Mouse (Mus musculus) left cerebral cortex, postnatal 4 days (tissue): Measurements from ENCODE around the gene Ypel4. TPM values are rescaled to one million over a fixed set of nuclear protein-coding genes. Genes with fewer than 3 reads are reported as not detected.
A peak's percentile ranks its signal among the peaks of the same experiment; 100 is the strongest.

Experiments
- DNase-seq: peaks from one replicate; pipeline ENCODE4 v3.0.0-alpha.2; 2022
- intact Hi-C: fragments of 180-260 bp; cut with DNase I; formaldehyde crosslinking; loops from one replicate; pipeline ENCODE4 v1.15.1; 2025
- microRNA-seq: library from miRNA; unstranded; fragments of <30 nt; microRNA quantifications from one replicate; pipeline ENCODE4 v1.2.0, GENCODE M21; 2022
- total RNA-seq, 2 experiments: library from RNA; stranded (reverse); gene quantifications; 2 replicates each; pipeline ENCODE4 v1.2.3; 2021

Ypel4 gene
- total RNA-seq, 2 experiments from 2014 or later, result 13.7 to 15.4 TPM

DNA sequence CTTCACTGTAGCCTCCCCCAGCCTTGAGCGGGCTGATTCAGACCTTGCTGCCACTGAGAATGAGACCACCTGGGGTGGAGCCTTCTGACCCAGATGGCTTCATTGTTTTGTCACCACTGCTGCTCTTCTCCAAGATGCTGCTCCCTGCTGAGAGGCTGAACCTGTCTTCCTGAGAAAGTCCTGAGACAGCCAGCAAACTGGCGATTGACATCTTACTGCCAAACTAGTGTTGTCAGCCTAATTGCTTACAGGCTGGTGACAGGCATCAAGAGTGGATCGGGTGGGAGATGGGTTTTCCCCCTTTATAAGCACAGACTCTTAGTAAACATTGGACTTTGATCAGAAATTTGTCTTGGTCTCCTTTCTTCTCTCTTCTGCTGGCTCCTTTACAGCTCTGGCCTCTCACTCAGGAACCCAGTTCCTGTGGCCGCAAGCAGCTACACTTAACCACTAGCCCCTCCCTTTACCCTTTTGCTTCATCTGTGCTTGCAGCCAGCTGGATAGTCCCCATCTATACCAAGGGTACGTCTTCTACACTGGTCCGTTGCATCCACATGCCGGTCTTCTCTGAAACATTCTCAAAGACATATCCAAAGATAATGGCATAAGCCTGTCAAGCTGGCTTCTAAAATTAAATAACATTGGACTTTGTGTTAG is 23.3 kb downstream of the Ypel4 start:
- no peak for DNase-seq
- intact Hi-C loops, result no loop called here

DNA sequence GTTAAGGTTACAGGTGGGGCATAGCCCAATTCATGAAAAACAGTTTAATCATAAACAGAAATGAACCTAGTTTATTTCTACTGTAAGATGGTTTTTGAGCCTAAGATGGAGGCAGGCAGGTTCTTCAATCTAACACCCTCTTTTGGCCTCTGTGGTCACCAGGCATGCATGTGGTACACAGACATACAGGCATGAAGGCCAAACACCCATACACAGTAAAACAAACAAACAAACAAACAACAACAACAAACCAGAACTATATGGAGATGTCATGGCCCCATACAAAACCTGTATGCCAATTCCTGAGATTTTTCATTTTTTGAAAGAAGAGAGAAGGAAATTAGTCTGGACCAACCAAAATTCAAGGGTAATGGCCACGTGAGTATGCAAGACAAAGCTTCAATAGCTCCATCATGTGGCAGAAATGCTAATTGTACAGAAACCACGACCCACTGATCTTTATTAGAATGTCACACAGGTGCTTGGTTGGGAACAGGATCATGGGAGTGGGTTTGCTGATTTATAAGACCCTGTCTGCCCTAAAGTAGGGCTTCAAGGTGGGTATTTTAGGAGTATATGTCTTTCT is 24.8 kb downstream of the Ypel4 start:
- peak; percentile 23 for DNase-seq
- intact Hi-C loops, result no loop called here

DNA sequence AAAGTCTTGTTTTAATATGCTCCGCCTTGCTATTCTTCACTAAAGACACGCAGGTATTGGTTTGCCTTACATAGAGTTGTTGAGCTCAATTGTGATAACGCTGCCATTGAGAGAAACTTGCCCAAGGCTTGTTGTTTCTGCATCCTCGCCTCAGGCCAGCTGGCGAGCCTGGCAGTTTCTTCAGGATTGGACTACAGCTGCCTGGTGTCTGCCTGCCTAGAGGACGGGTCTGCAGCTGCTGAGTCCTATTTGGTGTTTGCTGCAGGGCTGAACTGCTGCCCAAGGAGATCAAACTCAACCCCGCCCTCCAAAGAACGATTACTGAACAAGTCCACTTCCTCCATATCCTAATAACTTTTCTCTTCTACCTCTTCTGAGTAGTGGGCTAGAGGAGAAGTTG is 26.9 kb downstream of the Ypel4 start:
- no peak for DNase-seq
- intact Hi-C loops, result no loop called here

DNA sequence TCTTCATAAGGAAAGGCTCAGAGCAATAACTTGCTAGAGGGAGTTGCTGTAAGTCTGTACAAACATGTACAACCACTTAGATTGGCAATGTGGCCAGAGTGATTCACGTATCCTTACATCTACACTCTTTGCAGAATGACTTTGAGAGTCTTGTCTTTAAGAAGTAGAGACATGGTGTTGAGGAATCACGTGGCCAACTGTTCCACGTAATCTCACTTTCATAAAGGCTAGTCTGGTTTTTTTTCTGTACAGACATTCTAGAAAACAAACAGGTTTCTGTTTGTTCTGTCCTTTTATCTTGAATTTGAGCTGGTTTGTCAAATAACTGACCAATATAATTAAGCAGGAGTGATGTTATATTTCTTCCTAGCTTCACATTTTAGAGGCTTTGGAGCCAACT is 27.5 kb downstream of the Ypel4 start:
- DNase-seq, result no peak
- intact Hi-C loops, result no loop called here

DNA sequence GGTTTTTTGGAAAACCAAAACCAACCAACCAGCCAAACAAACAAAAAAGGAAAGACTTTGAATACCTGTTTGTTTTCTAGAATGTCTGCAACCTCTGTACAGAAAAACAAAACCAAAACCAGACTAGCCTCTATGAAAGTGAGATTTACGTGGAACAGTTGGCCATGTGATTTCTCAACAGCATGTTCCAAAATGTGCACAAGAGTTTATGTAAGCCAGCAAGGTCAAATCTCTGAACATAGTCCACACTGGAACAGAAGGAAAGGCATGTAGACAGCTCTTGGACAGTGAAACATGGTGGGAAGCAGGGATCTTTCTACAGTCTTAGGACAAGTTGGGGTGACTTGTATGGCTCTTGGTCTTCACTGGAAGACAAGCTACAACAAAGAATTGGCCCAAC is 28.0 kb downstream of the Ypel4 start:
- intact Hi-C loops, result no loop called here

DNA sequence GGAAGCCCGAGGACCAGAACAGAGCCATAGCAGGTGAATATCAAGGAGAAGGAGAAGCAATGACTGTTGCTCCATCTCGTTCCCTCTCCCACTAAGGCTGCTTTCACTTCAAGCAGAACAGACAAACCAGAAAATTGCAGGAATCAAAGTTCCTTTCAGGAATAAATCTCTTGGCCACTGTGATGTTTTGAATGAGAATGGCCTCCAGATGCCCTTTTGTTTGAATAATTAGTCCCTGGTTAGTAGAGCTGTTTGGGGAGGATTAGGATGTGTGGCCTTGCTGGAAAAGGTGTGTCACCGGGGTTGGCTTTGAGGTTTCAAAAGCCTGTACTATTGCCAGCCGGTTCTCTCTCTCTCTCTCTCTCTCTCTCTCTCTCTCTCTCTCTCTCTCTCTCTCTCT is 28.4 kb downstream of the Ypel4 start:
- no peak for DNase-seq
- intact Hi-C loops, result no loop called here

More for the DNA sequence above, 28.0 kb downstream of the Ypel4 start:
- no peak for DNase-seq

DNA sequence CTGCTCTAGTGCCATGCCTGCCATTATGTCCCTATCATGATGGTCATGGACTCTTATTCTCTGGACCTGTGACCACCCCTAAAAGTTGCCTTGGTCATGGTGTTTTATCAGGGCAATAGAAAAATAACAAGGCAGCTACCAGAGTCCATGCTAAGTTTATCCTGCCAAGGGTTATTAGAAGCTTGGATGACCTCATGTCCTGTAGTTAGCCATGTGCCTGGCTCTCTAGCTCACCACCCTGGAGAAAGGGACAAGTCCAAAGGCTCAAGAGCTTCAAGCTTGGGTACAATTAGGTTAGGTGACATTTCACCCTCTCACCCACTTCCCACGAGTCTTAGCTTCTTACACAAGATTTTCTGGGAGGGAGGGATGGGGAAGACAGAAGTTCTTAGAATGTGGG is 29.0 kb downstream of the Ypel4 start:
- DNase-seq, result no peak
- intact Hi-C loops, result no loop called here

DNA sequence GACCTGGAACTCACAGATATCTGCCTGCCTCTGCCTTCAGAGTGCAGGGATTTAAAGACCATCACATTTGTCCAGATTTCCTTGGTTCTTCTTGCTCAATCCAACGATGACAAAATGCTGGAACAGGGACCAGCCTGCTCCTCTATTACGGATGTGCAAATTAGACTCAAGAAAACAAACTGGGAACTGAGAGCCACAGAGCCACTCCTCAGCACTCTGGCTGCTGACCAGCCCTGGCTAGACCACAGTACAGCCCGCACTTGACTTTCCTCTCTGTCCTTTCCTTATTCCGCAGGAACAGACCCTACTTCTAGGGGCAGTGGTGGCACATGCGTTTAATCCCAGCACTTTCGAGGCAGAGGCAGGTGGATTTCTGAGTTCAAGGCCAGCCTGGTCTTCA is 36.6 kb downstream of the Ypel4 start:
- intact Hi-C loops, result no loop called here
- no peak for DNase-seq

DNA sequence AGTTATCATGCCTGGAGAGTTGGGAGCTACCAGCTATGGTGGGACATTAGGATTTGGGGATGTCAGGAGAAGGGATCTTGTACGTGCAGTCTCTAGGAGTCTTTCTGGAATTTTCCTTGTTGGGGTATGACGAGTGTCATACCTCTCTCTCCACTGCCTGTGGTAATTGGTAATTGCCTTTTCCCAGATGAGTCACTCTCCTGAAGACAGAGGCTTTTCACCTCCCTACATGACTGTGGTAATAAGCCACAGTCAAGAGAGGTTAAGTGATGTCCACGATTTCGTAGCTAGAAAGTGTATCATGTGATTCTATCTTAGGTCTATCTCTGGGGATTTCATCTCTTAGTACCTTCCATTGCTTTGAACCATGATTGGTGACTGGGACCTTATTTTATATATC is 38.6 kb downstream of the Ypel4 start:
- DNase-seq, result no peak
- intact Hi-C loops, result no loop called here

DNA sequence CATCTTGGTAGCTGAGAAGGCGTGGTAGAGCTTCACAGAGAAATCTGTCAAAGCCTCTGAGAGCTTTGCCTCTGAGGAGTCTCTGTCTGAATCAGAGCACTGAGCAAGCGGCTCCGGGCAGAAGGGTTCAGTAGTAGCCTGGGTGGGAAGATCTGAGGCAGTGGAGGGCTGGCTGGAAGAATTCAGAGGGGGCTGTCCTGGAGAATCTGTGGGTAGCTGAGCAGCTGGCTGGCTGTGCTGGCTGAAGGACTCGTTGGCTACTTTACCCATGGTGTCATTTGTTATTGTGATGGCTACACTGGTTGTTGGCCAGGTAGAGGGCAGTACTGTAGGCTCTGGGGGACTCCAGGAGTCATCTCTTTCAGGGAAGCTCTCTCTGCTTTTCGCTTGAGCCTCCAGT is 39.3 kb downstream of the Ypel4 start:
- no peak for DNase-seq
- intact Hi-C loops, result no loop called here

DNA sequence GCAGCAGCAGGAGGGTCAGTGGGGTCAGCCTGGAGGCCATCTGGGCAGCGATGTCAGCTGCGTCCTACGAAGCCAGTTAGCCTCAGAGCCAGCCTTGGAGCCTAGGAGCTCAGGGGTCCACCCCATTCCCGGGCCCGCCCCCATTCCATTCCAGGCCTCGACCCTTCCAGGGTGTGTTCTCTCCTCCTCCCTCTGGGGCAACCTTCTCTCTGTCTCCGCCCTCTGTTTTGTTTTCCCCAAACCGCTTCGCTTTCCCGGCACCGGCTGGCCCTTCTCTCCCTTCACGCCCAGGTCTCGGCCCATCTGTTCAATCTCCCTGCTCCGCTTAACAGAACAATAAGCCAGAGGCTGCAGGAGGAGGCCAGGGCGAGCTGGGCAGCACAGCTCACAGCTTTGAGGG is 40.9 kb downstream of the Ypel4 start:
- intact Hi-C loops, result no loop called here
- DNase-seq, result peak; percentile 83

DNA sequence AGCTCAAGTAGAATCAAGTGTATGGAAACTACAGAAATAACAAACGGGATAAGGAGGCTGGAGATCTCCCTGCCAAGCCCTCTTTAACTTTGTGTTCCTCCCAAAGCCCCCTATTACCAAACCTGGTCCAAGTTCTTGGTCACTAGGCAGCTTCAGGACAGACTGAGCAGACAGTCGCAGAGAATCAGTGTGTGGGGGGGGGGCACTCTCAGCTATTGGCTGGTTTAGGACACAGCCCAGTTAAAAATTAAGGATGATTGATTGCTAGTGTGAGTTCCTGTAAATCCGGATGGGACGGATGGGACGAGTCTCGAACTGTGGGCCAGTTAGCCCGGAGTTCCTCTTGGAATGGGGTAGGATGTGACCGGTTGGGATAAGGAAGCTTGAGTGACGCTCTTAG is 41.4 kb downstream of the Ypel4 start, which contains the start of gene Serping1:
Gene Serping1, minus strand, starts transcription at position 204 of the 400 bp plus-strand sequence.
- peak; percentile 21 for DNase-seq
- intact Hi-C loops, result no loop called here

DNA sequence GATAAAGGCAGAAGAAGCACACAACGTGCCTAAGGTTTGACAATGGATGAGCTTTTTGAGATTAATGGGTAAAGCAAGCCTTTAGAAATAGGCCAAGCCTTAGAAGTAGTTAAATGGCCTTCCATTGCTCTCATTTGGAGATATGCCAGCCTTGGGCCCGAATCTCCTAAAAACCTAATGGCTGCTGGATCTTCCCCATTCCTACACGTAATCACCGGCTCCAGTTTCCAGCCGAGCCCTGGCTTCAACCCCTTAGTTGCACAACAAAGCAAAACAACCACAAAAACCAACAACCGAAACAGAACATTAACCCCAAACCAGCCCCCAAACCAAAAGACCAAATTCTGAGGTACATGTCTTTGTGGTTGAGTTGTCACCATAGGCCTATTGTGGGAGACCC is 41.8 kb downstream of the Ypel4 start:
- no peak for DNase-seq
- intact Hi-C loops, result no loop called here

DNA sequence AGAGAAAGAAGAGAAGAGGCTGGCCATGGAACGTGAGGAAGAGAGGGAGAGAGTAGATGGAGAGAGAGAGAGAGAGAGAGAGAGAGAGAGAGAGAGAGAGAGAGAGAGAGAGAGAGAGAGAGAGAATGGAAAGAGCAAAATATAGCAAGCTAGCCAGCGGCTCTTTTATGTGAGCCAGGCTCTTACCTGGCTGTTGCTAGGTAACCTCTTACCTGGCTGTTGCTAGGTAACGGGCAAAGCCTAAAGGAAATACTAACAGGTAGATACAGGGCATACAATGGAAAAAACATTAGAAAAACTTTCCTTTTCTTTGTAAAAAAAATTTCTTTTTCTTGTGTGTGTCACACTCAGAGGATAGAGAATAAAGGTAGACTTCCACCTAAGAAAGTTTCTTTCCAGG is 43.8 kb downstream of the Ypel4 start:
- intact Hi-C loops, result no loop called here
- no peak for DNase-seq

DNA sequence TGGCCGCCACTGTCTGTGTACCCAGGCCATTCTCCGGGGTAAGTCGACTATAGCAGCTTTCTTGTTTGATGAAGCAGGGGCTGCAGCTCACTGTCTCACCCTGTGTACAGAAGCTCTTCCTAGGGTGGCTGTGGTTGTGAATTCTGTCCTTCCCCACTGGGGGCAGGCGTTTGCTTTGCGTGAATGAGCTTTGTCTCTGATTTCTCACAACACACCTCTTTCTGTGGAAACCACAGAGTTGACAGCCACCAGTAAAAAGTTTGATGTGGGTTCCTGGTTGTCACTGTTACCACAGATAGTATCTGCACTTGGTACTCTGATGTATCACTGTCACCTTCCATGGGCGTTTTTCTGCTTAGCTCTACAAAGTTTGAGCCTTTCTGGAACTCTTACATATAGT is 45.4 kb downstream of the Ypel4 start:
- intact Hi-C loops, result no loop called here
- DNase-seq, result no peak

DNA sequence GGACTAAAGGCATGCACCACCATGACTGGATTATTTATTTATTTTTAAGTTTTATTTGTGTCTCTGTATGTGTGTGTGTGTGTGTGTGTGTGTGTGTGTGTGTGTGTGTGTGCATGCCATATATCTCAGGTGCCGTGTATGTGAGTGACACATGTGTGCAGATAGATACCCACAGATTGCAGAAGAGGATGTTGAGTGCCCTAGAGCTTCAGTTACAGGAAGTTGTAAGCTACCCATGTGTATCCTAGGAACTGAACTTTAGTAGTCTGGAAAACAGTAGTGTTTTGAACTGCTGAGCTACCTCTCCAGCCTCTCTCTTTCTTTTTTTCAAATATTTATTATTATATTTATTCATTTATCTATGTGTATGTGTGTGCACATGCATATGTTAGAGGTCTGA is 49.5 kb downstream of the Ypel4 start:
- intact Hi-C loops, result no loop called here
- DNase-seq, result no peak

DNA sequence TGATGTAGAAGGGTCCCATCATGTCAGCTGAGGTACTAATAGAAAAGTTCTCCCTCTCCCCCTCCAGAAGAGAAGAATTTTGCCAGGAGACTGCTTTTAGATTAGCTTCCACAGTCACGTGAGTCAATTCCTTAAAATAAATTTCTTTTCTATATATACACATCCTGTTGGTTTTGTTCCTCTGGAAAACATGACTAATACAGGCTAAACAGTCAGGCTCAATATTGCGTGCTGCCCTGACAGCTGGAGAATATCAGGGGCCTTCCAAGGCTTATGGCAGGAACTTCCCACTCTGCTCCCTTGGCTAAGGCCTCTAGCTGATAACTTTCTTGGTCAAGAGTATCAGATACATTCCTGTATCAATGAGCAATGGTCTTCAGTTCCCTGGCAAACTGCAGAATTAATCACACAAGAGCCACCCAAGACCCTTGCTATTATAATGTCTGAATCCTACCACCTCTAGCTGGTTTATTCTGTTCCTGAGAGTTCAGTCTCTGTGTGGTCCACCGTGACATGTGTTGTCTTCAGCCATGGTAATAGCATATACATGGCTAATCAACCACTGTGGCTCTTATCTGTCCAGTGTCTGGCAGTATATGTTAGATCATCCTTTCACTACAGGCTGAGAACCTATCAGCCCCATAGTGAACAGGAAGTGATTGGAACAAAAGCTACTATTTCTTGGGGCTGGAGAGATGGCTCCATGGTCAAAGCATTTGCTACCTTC is 50.1 kb downstream of the Ypel4 start:
- intact Hi-C loops, result no loop called here
- DNase-seq, result no peak

Small RNA genes within 50 kb of the gene (microRNA-seq; reads per million reads assigned to microRNA genes)
- gene Mir130a, result 10,092 reads per million, percentile 95 among the genes with 10 or more reads in this experiment

Other genes starting within 250 kb of the Ypel4 start
- 10 to 100 TPM; 70.4 to 88.0 TPM for gene Ctnnd1, start 83.3 kb upstream of the Ypel4 start, total RNA-seq
- gene Btbd18, start 75.0 kb upstream of the Ypel4 start, total RNA-seq, result not detected
- 100 to 1,000 TPM in 1 of 2 experiments, 10 to 100 TPM in 1; 96.5 to 104 TPM for gene Selenoh, start 63.3 kb upstream of the Ypel4 start, total RNA-seq
- gene Gm28635, start 56.0 kb upstream of the Ypel4 start, total RNA-seq, result 10 to 100 TPM; 11.7 to 13.7 TPM
- gene Med19, start 55.7 kb upstream of the Ypel4 start, total RNA-seq, result 10 to 100 TPM; 42.5 to 45.3 TPM
- 100 to 1,000 TPM; 108 to 124 TPM for gene Tmx2, start 54.9 kb upstream of the Ypel4 start, total RNA-seq
- gene Zdhhc5, start 18.9 kb upstream of the Ypel4 start, total RNA-seq, result 10 to 100 TPM; 34.2 to 34.8 TPM
- 1 to 10 TPM; 8.3 to 9.3 TPM for gene Clp1, start 6.7 kb upstream of the Ypel4 start, total RNA-seq
- gene Gm19426, start 9.6 kb downstream of the Ypel4 start, total RNA-seq, result 1 to 10 TPM; 5.8 to 6.9 TPM
- 1 to 10 TPM; 5.6 to 6.2 TPM for gene Serping1, start 41.4 kb downstream of the Ypel4 start, total RNA-seq
- gene Ube2l6, start 64.8 kb downstream of the Ypel4 start, total RNA-seq, result 1 to 10 TPM; 5.3 to 5.7 TPM
- gene Smtnl1, start 88.6 kb downstream of the Ypel4 start, total RNA-seq, result not detected
- 10 to 100 TPM; 55.5 to 60.4 TPM for gene Timm10, start 92.9 kb downstream of the Ypel4 start, total RNA-seq
- 1 to 10 TPM in 1 of 2 experiments, under 1 TPM in 1; 0.46 to 1.3 TPM for gene Slc43a1, start 104.8 kb downstream of the Ypel4 start, total RNA-seq
- gene Rtn4rl2, start 152.7 kb downstream of the Ypel4 start, total RNA-seq, result 10 to 100 TPM; 59.4 to 61.6 TPM
- 1 to 10 TPM; 3.4 to 5.6 TPM for gene Slc43a3, start 202.5 kb downstream of the Ypel4 start, total RNA-seq
- not detected for gene Prg2, start 246.4 kb downstream of the Ypel4 start, total RNA-seq